Mouse (Mus musculus): ENCODE results near the gene Foxb1.

Gene Foxb1

DNA sequence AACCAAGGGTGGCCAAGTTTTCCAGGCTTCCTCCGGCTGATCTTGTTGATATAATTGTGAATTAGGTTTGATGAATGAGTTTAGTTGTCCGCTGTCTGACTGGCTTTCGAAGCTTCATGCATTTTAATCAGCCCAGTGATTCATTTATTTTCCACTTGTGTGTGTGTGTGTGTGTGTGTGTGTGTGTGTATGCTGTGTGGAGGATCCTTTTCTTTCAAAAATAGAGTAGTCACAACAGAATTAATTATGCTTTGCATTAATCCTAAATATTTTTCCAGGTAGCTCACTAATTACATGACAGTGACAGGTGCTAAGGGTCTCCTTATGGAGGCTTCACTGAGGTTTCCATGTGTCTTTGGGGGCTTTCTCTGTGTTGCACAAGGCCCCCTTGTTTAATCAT lies 4.3 kb downstream of the Foxb1 start:
- DNase-seq = no peak

DNA sequence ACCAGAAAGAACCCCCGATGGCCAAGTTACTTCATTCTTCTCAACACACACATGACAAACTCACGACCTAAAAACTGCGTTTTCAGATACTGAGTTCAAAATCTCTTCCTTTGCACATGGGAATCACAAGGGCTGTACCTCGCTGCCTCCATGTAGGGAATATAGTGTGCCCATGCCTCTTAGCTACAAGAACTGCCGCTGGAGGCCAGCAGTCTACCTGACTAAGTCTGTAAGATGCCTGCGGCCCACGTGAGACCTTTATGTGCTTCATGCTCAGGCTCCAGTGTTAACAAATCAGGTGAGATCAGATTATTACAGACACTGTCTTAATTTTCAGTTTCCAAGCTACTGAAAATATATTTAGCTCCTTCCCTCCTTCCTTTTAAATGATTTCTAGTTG lies 4.7 kb downstream of the Foxb1 start:
- DNase-seq = no peak

DNA sequence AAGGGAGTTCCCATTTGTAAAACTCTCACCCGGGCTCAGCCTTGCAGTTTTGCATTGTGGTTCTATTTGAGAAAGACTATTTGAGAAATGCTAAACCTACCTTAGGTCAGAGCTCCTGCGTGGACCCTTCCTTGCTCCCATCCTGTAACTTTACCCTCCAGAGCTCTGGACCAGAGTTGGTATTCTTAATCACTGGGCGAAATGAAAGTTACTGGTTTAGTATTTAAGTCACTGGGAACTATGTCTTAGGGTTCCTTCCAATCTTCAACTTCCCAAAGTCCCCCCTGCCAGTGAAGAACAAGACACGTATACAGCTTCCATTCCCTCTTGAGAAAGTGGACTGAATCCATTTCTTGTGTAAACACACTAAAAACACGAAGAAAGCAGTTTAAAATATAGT lies 5.6 kb downstream of the Foxb1 start:
- no peak for DNase-seq

DNA sequence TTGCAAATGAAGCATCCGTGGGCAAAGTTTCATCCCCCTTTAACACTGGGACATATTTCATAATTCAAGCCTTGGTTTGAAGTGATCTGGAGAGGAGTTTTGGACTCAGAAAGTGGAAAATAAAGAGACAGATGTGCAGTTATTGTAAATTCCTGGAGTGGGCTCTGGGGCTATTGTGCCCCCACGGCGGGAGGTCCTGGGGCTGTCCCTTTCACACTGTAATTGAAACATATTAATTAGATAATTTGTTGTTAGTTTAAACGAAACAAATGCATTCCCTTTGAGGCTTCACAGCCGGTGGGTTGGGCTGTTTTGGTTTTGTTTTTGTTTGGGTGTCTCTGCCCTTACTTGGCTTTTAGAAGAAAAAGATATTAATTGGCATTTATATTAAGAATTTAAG lies 6.0 kb downstream of the Foxb1 start:
- no peak for DNase-seq

DNA sequence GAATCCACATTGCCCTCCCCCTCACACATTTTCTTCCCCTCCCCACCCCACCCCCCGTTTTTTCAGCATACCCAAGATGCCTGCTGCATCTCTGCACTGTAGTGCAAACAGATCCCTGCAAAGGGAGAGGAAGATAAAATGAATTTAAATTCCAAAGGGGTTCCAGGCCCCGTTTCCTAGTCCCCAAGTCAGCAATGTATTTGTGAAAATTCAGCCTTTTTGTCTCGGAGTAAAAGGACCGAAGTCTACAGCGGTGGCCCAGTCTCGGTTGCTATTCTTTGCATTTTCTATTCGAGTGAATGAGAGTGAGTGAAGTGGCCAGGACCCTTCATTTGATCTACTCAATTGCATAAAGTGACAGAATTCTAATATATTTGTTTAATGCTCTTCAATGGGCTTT lies 6.4 kb downstream of the Foxb1 start:
- DNase-seq = no peak

DNA sequence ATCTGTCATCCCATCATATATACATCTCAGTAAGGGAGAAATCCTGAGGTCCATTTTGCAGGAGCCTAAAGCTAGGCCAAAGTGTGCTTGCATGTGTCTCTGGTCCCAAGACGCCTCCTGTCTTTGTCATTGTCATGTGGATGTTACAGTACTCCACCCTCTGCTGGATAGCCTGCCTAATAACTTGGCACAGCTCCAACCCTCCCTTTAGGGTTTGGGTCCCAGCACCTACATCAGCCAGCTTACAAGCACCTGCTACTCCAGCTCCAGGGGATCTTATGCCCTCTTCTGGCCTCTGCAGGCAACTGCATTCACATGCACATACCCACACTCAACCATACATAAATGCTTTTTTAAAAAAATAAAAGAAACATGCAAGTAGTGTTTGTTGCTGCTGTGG lies 12.8 kb downstream of the Foxb1 start:
- no peak for DNase-seq

DNA sequence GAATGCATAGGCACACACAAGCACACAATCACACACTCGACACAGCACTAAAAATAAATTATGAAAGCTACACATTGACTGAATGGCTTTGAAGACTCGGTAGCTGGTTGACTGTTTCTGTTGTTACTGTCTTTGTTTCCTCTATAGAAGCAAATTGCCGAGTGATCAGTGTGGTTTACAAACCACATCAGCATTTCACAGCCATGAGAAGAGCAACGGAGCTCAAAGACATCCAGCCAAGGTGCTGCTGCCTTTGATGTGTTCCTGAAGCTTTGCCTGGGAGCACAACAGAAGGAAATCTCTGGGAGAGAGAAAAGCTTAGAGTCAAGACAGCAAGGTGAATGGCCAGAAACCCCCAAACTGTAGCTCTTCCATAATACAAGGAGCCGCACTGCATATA lies 32.0 kb downstream of the Foxb1 start:
- DNase-seq = no peak

DNA sequence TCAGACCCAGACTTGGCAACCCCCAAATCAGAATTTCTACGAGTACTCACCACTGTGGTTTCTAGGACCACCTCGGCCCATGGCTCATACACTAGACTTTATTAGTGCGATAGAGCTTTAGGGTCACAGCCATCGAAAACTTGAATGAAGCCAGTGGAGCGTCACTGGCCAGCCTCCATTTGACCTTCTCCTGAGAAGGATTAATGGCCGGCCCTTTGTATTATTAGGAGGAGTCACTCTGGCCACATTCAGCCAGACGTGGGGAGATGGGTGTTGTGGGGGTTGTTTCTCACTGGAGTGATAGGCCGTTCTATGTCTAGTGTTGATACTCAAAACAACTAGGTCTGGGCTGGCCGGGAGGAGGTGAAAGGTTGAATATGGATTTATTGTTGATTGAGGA lies 42.3 kb downstream of the Foxb1 start:
- no peak for DNase-seq

DNA sequence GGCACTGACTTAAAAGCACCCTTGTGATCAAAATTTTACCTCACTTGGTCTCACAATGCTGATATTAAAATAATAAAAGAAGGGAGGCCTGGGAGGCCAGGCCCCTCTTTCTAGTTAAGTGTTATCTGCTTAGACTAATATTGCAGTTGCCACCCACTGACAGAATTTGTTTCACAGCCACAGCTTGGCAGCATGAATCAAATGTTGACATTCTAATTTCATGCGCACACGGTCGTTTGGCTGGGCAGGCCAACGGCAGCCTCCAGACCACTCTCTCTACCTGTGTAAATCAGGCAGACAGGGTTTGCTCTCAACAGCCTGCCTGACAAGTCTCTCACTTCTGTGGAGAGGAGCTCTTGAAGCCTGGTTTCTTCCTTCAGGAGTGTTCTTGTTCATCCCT lies 44.4 kb downstream of the Foxb1 start:
- no peak for DNase-seq

DNA sequence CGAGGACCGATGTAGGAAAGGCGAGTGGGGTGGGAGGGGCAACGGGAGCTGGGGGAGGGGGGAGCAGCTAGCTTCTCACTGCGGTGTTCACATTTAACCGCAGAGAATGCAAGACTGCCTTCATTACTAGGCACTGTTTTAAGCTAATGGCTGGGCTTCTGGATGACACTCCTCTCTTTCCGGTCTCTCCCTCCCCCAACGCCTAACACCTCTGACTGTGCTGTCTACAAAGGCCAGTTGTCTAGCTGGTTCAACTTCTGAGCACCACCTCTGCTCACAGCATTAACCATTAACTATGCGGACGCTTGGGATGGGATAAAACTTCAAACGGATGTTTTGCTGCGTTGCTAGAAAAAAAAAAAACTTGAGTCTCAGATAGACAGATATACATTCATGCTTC lies 45.3 kb downstream of the Foxb1 start:
- DNase-seq = no peak

DNA sequence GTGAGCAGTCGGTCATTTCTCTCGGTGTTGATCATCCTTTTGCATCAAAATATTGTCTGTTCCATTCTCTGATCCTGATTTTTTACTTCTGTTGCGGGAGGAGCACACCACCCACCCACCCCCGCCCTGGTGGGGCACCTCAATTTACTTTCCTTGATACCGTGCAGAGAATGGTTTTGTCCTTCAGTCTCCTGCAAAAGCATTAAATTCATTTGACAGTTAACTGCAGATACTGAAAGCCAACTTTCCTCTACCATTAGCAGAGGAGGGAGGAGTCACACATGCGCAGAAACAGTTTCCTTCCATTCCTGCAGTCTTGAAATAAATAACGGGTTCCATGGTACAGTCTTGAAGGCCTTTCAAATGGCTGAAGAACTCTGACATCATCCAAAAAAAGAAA lies 46.4 kb downstream of the Foxb1 start:
- DNase-seq = no peak

DNA sequence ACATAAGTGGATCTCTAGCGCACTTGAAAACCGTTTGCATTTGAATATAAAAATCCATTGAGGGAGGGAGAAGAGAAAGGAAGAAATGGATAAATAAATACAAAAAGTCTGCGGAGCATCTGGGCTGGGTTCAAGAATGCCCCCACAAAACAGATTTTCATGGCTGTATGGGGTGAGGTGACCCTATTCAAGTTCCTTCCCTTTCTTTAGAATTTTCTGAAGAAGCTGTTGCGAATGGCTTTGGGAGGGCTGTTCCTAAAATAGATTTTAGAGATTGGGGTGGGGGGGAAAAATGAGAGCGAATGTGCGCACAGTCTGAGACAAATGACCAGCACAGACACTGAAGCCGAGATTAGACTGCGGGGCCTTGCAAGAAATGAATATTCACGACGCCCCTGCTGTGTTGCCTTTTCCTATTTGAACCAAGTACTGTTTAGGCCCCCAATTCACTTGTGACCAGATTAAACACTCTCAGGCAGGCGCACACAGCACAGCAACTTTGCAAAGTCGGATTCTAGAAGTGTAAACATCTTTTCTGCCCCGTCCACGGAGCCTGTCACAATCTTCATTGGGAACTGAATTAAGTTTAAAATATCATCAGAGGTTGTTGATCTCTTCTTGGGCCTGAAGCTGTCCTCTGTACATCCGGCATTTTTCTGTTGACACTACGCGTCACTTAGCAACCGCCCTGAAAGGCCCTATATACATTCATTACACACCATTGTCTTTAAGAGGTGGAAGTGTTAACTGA lies 47.0 kb downstream of the Foxb1 start:
- DNase-seq = no peak

DNA sequence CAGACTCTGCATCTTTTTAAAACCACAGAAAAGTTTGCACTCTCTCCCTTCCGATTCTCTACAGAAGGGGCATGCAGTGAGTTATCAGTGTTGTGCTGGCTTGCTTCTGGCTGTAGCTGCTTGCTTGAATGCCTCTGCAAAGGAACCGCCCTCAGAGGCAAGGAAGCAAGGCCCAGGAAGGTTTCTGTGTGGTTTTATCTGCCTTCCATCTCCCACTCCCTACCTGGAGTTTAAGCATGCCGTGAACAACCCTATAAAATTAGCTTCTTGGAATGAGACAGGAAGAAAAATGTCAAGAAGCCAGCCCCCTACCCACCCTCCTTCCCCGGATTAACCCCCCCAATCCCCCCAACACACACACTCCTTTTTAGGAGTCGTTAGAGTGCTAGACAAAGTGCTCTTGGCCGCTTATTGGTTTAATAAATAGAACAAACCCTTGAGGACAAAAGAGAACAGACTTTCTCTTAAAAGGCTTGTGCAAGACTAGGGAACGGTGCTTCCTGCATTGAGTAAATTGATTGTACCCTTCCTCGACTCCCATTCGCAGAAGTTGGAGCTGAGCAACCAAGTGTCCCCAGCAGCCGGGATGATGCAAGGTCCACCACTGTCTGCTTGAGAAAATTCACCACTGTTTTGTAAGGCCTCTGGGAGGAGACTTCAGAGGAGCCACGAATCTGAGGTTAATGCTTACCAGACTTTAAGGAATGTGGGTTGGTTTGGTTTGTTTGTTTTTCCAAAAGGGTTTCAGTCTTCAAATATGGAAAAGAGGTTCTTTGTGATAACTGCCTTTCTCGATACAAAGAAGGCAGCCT lies 47.8 kb downstream of the Foxb1 start:
- peak; percentile 58 for DNase-seq
